Mouse (Mus musculus) megakaryocyte, adult 5-6 weeks (primary cell): ENCODE measurements around the gene Urgcp. TPM values are rescaled to one million over a fixed set of nuclear protein-coding genes. Genes with fewer than 3 reads are reported as not detected.

Experiments used
- ATAC-seq: 2 replicates; pipeline ENCODE4 v1.8.0; 2016; ENCODE audit warnings: mild to moderate bottlenecking, inconsistent platforms; ENCODE audit not compliant: poor library complexity, severe bottlenecking
- total RNA-seq, 2 experiments: library from RNA; stranded (forward) in 1 of 2; stranded (reverse) in 1 of 2; fragments of 153-499, 151-499 nt in 1 of 2; fragments of 221-1000, 200-1000 nt in 1 of 2; gene quantifications; 2 replicates each; pipeline versions ENCODE4 v1.2.3 to v1.2.4; 2015 to 2017

The Urgcp gene
- total RNA-seq, 2 experiments from 2014 or later: 4.1 to 7.5 TPM

GRCm38 (mm10) chr11:5716938-5717705 lies 45.1 kb downstream of the Urgcp start:
- ATAC-seq: no peak

DNA sequence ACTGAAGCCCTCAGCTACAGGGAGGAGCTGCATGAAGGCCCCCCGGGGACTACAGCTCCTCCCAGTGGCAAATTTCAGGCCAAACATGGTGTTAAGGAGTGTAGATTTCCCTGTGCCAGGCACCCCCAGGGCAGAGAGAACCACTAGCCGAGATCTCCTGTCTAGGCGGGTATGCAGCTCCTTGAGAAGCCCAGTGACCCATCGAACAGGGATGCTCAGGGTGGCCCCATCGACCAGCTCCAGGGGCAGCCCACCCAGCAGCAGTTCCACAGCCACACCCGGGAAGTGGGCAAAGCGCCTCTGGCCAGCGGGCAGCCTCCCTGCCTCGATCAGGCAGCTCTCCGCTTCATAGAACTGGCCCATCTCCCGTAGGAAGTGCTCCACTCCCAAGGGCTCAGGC lies 45.9 kb downstream of the Urgcp start:
- no peak for ATAC-seq

GRCm38 (mm10) chr11:5715630-5716105 lies 46.5 kb downstream of the Urgcp start, which contains the start of gene Mrps24:
Gene Mrps24, minus strand, starts transcription at chr11:5715680.
- no peak for ATAC-seq

- ATAC-seq: no peak
Measured at GRCm38 (mm10) chr11:5715179-5715578, 47.0 kb downstream of the Urgcp start.

- peak; percentile 100 for ATAC-seq
Measured at GRCm38 (mm10) chr11:5707530-5708353, 54.4 kb downstream of the Urgcp start.

DNA sequence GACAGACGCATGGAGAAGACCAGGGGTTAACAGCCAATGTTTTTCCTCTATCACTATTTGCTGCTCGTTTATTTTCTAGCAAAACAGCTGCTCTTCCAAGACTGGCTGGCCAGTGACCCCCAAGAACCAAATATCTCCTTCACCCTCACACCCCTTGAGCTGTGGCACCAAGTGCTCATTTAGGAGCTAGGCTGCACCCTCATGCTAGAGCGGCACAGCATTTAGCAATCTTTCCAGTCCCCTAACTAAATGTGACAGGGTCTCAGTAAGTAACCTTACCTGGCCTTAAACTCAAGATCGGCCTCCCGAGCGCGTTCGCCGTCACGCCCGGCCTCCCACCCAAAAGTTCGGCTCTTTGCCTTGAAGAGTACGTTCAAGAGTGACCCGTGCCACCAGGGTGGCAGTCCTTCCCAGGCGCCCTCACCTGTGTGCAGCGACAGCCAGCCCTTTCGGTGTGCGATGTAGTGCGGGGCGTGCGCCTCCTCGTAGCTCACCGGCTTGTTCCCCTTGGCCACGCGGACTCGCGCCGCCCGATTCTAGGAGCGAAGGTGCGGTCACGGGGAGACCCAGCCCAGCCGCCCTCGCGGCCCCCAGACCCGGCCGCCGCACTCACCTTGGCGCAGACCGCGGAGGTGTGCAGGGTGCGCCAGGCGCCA lies 55.2 kb downstream of the Urgcp start:
- peak; percentile 45 for ATAC-seq

DNA sequence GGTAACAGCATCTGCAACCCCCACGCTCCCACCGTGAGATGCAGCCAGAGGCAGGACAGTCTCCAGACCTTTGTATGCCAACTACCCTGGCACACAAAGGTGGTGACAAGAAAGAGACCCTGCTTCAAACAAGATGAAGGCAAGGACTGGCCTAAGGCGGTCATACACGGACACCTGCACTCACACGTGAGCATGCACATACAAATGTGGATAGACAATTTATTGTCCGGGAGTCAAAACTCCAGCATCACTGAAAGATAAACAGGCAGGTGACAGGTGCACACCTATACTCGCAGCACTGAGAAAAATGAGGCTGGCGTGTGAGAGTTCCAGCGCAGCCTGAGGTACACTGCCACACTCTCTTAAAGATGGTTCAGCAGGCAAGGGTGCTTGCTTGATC lies 56.2 kb downstream of the Urgcp start:
- ATAC-seq: no peak

DNA sequence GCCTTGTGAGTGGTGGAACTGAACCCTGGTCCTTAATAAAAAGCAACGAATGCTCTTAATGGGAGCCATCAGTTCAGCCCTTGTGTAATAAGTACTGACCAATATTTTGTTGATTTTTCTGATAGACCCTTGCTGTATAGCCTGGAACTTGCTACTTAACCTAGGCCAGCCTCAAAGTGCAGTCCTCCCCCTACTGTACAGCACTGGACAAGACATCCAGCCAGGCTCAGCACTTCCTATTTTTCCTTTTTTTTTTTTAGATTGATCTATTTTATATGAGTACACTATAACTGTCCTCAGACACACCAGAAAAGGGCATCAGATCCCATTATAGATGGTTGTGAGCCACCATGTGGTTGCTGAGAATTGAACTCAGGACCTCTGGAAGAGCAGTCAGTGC lies 58.8 kb downstream of the Urgcp start:
- no peak for ATAC-seq

DNA sequence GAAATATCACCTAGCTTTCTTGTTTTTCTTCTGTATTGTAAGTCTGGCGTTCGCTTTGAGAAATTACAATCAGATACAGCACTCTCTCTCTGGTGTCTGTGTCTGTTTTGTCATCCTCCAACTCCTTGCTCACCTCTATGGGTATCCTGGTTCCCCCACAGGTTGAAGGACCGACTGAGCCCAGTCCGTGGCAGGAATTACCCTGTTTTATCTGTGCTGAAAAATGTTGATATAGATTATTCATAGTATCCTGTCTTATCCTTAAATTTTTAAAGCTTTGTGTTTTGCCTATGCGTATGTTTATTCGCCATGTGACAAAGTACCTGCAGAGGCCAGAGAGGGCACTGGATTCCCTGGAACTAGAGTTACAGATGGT lies 59.2 kb downstream of the Urgcp start:
- ATAC-seq: no peak

DNA sequence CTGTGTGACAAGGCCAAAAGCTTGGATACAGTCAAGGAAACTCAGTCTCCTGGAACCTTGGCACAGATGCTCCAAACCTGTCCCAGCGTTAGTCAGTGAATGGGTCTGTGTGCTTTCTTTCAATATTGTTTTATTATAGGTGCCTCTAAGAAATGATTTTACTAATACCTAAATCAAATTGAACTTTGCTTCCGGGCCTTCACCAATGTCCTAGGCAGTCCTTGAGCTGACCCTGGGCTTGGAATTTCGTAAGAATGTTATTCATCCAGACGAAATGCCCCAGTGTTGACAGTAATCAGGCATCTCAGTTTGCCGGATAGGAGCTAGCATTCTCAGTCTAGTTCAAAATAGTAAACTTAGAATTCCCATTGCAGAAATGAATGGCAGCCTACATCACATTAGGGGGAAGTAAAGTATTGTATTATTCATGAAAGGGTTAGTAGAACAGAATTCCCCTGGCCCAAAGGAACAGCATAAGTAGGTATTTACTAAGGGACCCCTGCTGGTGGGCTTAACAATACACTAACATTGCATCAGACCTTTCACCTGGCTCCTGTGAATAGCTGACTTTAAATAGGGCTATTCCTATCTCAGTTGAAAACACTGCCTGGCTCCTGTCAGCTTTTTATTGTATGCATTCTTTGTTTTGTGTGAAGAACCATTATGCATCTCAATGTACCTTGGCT lies 59.8 kb downstream of the Urgcp start:
- ATAC-seq: no peak

GRCm38 (mm10) chr11:5701821-5702220 lies 60.4 kb downstream of the Urgcp start:
- ATAC-seq: no peak

DNA sequence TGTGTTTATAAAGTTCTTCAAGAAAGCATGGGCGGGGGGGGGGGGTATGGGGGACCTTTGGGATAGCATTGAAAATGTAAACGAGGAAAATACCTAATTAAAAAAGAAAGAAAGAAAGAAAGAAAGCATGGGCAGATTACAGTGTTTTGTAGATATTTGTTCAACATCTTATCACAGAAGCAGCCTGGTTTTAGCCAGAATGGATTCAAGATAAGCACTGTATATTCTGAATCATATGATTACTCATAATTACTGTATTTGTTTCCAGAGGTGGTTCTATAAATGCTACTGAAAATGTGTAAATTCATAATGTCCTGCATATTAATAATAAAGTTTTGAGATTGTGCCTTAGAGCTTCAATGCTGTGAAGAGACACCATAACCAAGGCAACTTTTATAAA lies 60.9 kb downstream of the Urgcp start:
- no peak for ATAC-seq

- ATAC-seq: no peak
Measured at GRCm38 (mm10) chr11:5700808-5701207, 61.4 kb downstream of the Urgcp start.

DNA sequence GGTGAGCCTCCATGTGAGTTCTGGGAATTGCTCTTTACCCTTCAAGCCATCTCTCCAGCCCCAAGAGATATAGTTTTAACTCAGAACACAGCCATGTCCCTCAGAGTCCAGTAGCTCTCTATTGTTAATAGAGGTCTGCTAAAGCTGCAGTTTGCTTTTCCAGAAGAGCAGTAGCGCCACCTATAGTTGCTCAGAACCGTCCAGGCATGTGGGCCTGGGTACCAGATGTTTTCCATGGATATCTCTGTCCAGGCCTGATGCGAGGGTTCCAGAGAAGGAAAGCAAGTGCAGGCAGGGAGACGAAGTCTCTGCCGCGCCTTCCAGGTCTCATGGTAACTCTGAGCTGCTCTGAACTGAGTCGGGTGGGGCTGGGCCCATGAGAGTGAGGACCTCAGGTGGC lies 70.4 kb downstream of the Urgcp start:
- no peak for ATAC-seq

GRCm38 (mm10) chr11:5684283-5684682 lies 77.9 kb downstream of the Urgcp start:
- no peak for ATAC-seq

DNA sequence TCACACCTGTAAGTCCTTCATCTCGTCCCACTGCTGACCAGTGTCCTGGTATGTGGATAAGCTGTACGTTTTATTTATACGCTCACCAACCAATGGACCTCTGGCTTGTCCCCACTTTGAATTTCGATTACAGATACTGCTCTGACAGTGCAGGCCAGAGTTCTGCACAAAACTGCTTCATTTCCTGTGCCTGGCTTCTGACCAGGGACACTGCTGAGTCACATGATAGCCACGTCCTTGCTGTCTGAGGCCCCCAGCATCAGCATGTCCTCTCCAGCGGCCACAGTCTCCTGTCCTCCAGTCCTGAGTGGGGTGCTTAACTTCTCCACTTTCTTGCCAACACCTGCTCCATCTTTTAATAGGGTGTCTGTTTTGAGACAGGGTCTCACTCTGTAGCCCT lies 79.6 kb downstream of the Urgcp start:
- no peak for ATAC-seq

Other genes starting within 250 kb of the Urgcp start
- 247 and 251 TPM in 2 replicates for gene Xbp1, start 241.7 kb downstream of the Urgcp start, total RNA-seq (2015)
- 169 and 186 TPM in 2 replicates for gene Xbp1, start 241.7 kb downstream of the Urgcp start, total RNA-seq (2017)
- 13.1 and 13.5 TPM in 2 replicates for gene Ccdc117, start 220.2 kb downstream of the Urgcp start, total RNA-seq (2015)
- 21.4 and 25.0 TPM in 2 replicates for gene Ccdc117, start 220.2 kb downstream of the Urgcp start, total RNA-seq (2017)
- gene Ankrd36, start 192.7 kb downstream of the Urgcp start, total RNA-seq (2015): not detected in 2 replicates
- not detected in 2 replicates for gene Ankrd36, start 192.7 kb downstream of the Urgcp start, total RNA-seq (2017)
- 67.4 and 74.1 TPM in 2 replicates for gene Mrps24, start 46.7 kb downstream of the Urgcp start, total RNA-seq (2015)
- 30.7 and 41.2 TPM in 2 replicates for gene Mrps24, start 46.7 kb downstream of the Urgcp start, total RNA-seq (2017)
- 84.5 and 90.0 TPM in 2 replicates for gene Dbnl, start 26.1 kb upstream of the Urgcp start, total RNA-seq (2015)
- gene Dbnl, start 26.1 kb upstream of the Urgcp start, total RNA-seq (2017): 176 and 179 TPM in 2 replicates
- gene Pgam2, start 41.4 kb upstream of the Urgcp start, total RNA-seq (2015): not detected in 2 replicates
- gene Pgam2, start 41.4 kb upstream of the Urgcp start, total RNA-seq (2017): not detected in 2 replicates
- gene Polm, start 75.6 kb upstream of the Urgcp start, total RNA-seq (2015): 10.4 and 10.7 TPM in 2 replicates
- 6.0 and 8.8 TPM in 2 replicates for gene Polm, start 75.6 kb upstream of the Urgcp start, total RNA-seq (2017)
- gene Aebp1, start 99.6 kb upstream of the Urgcp start, total RNA-seq (2015): not detected in 2 replicates
- 0.11 and 0.12 TPM in 2 replicates for gene Aebp1, start 99.6 kb upstream of the Urgcp start, total RNA-seq (2017)
- 23.8 and 31.6 TPM in 2 replicates for gene Pold2, start 115.9 kb upstream of the Urgcp start, total RNA-seq (2015)
- gene Pold2, start 115.9 kb upstream of the Urgcp start, total RNA-seq (2017): 19.0 and 29.3 TPM in 2 replicates
- not detected in 2 replicates for gene Myl7, start 136.4 kb upstream of the Urgcp start, total RNA-seq (2015)
- gene Myl7, start 136.4 kb upstream of the Urgcp start, total RNA-seq (2017): not detected in 2 replicates
- not detected in 2 replicates for gene Gck, start 187.7 kb upstream of the Urgcp start, total RNA-seq (2015)
- not detected in 2 replicates for gene Gck, start 187.7 kb upstream of the Urgcp start, total RNA-seq (2017)
- 18.2 and 21.0 TPM in 2 replicates for gene Ykt6, start 193.3 kb upstream of the Urgcp start, total RNA-seq (2015)
- 41.8 and 54.2 TPM in 2 replicates for gene Ykt6, start 193.3 kb upstream of the Urgcp start, total RNA-seq (2017)